In the genomic region with DNA sequence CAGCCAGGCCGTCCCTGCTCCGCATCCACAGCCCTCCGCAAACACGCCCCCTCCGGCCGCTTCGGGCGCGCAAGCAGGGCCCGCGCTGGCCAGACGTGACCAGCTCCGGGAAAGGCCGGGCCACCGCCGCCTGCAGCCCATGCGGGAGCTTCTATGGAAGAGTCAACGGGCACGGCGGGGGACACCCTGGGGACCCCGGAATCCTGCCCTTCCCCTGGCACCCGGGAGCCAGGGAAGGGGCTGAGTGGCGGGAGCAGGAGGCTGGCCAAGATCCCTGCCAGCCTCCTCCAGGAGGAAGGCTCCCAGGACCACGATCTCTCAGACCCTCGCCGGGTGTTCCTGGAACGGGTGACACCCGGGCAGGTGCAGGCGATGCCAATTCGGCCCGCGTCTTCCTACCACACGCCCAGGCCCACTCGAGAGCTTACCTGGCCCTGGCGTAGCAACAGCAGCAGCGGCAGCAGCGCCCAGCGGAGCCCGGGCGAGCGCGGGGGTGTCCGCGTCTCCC, we compare ENCODE assay signal across 8 mouse cellular contexts. TPM values are rescaled to one million over a fixed set of nuclear protein-coding genes. Genes with fewer than 3 reads are reported as not detected.
DNase-seq lines count a peak whose midpoint lies in the region; ATAC-seq and TF ChIP-seq lines count a peak whose summit lies in the region.

No protein-coding gene starts in this region.

- DNase-seq in left cerebral cortex, postnatal 25 days (ENCODE audit: low spot score in 2 of 2): peak; percentile 39 to 61
- no peak for DNase-seq in left cerebral cortex, adult 8-10 months (ENCODE audit: low spot score in 2 of 2)
- DNase-seq in cerebellum, adult 2 months: peak; percentile 78 to 84
- DNase-seq in midbrain, embryonic 14.5 days: peak; percentile 78
- DNase-seq in stomach, postnatal 0 days (ENCODE audit: low spot score): peak; percentile 77

- H3K4me3 ChIP-seq in cerebellum, adult 2 months (replicated peaks; ENCODE audit: insufficient read depth, low read depth, low read length): peak overlapping the region; percentile 75
- peak overlapping the region; percentile 90 for H3K4me3 ChIP-seq in forebrain, embryonic 16.5 days (replicated peaks; ENCODE audit: low read length)
- H3K4me3 ChIP-seq in hindbrain, embryonic 15.5 days: peak overlapping the region; percentile 71
- H3K4me3 ChIP-seq in limb, embryonic 15.5 days: peak overlapping the region; percentile 60
- H3K4me3 ChIP-seq in midbrain, embryonic 14.5 days (replicated peaks; ENCODE audit: low read depth, low read length): peak overlapping the region; percentile 90
- H3K4me3 ChIP-seq in stomach, postnatal 0 days (ENCODE audit: low read depth, low read length): peak overlapping the region; percentile 84

- no peaks in the 10 kb centered on the region for H3K27me3 ChIP-seq in cerebellum, adult 2 months (ENCODE audit: control insufficient read depth, insufficient read depth, low read length)
- no peaks in the 10 kb centered on the region for H3K27me3 ChIP-seq in forebrain, embryonic 16.5 days (replicated peaks; ENCODE audit: control insufficient read depth, insufficient read depth, low read length)
- H3K27me3 ChIP-seq in hindbrain, embryonic 15.5 days: no peaks in the 10 kb centered on the region
- 0 out of 2 replicates have a peak, but pooled peaks cover 16% of the 10 kb centered on the region for H3K27me3 ChIP-seq in limb, embryonic 15.5 days
- no peaks in the 10 kb centered on the region for H3K27me3 ChIP-seq in midbrain, embryonic 14.5 days (ENCODE audit: control insufficient read depth, insufficient read depth, low read length)
- H3K27me3 ChIP-seq in stomach, postnatal 0 days (ENCODE audit: control insufficient read depth, insufficient read depth, low read length): no peaks in the 10 kb centered on the region

- H3K4me2 ChIP-seq in forebrain, embryonic 16.5 days (ENCODE audit: low read length): peak overlapping the region; percentile 88
- H3K4me2 ChIP-seq in hindbrain, embryonic 15.5 days: peak overlapping the region; percentile 69
- peak overlapping the region; percentile 95 for H3K4me2 ChIP-seq in limb, embryonic 15.5 days
- peak overlapping the region; percentile 89 for H3K4me2 ChIP-seq in midbrain, embryonic 14.5 days (ENCODE audit: low read length)
- peak overlapping the region; percentile 99 for H3K4me2 ChIP-seq in stomach, postnatal 0 days (replicated peaks; ENCODE audit: low read depth)

- peak; percentile 61 for ATAC-seq in forebrain, embryonic 16.5 days
- ATAC-seq in hindbrain, embryonic 15.5 days (ENCODE audit: low FRiP score, low read depth): peak; percentile 63
- no peak for ATAC-seq in limb, embryonic 15.5 days (ENCODE audit: insufficient number of reproducible peaks, low FRiP score, low TSS enrichment, low read depth)
- peak; percentile 59 for ATAC-seq in midbrain, embryonic 14.5 days (ENCODE audit: low FRiP score, low TSS enrichment)
- ATAC-seq in stomach, postnatal 0 days (ENCODE audit: low FRiP score, low TSS enrichment): peak; percentile 55

- TF ChIP-seq CTCF in cerebellum, adult 2 months (IDR thresholded peaks at IDR 0.05; ENCODE audit: borderline replicate concordance, insufficient read depth, low read depth, low read length): 0 out of 2 replicates have a peak, but pooled peaks have one; percentile 0
- peak; percentile 63 for TF ChIP-seq CTCF in stomach, postnatal 0 days (IDR thresholded peaks at IDR 0.05; ENCODE audit: low read depth)

- WGBS in cerebellum, adult 2 months: under 1% methylated on average over 44 of the region's 44 CpGs
- under 1% methylated on average over 35 of the region's 44 CpGs for WGBS in forebrain, embryonic 16.5 days
- WGBS in hindbrain, embryonic 15.5 days: under 1% methylated on average over 43 of the region's 44 CpGs
- 0% methylated on average over 43 of the region's 44 CpGs for WGBS in limb, embryonic 15.5 days
- WGBS in midbrain, embryonic 14.5 days: under 1% methylated on average over 44 of the region's 44 CpGs
- WGBS in stomach, postnatal 0 days: under 1% methylated on average over 35 of the region's 44 CpGs

- no peaks in the 10 kb centered on the region for H3K9me3 ChIP-seq in forebrain, embryonic 16.5 days (ENCODE audit: control insufficient read depth, low read length)
- H3K9me3 ChIP-seq in hindbrain, embryonic 15.5 days: no peaks in the 10 kb centered on the region
- no peaks in the 10 kb centered on the region for H3K9me3 ChIP-seq in limb, embryonic 15.5 days
- no peaks in the 10 kb centered on the region for H3K9me3 ChIP-seq in midbrain, embryonic 14.5 days (ENCODE audit: control insufficient read depth, low read length)
- no peaks in the 10 kb centered on the region for H3K9me3 ChIP-seq in stomach, postnatal 0 days (ENCODE audit: control insufficient read depth, low read length)

- peak overlapping the region; percentile 91 for H3K9ac ChIP-seq in forebrain, embryonic 16.5 days (replicated peaks; ENCODE audit: low read depth, low read length)
- peak overlapping the region; percentile 83 for H3K9ac ChIP-seq in hindbrain, embryonic 15.5 days
- peak overlapping the region; percentile 64 for H3K9ac ChIP-seq in limb, embryonic 15.5 days
- H3K9ac ChIP-seq in midbrain, embryonic 14.5 days (replicated peaks; ENCODE audit: low read length): peak overlapping the region; percentile 93
- peak overlapping the region; percentile 81 for H3K9ac ChIP-seq in stomach, postnatal 0 days (ENCODE audit: low read length)

- H3K36me3 ChIP-seq in forebrain, embryonic 16.5 days (ENCODE audit: control insufficient read depth, insufficient read depth): no peaks in the 10 kb centered on the region
- H3K36me3 ChIP-seq in hindbrain, embryonic 15.5 days: no peaks in the 10 kb centered on the region
- no peaks in the 10 kb centered on the region for H3K36me3 ChIP-seq in limb, embryonic 15.5 days
- H3K36me3 ChIP-seq in midbrain, embryonic 14.5 days (ENCODE audit: control insufficient read depth, insufficient read depth, low read length): no peaks in the 10 kb centered on the region
- no peaks in the 10 kb centered on the region for H3K36me3 ChIP-seq in stomach, postnatal 0 days (ENCODE audit: control insufficient read depth, insufficient read depth, low read length)

- intact Hi-C loops in left cerebral cortex, postnatal 25 days (cut with DNase I): loop anchor here (2.0 kb wide), 3 partner anchors 35 to 105 kb away; no protein-coding TSS in a partner anchor

- peaks cover 9% of the 10 kb centered on the region for H3K4me1 ChIP-seq in cerebellum, adult 2 months (ENCODE audit: control insufficient read depth, insufficient read depth, low read length)
- peaks cover 5% of the 10 kb centered on the region; the same call in 1 of the 2 replicates for H3K4me1 ChIP-seq in forebrain, embryonic 16.5 days (replicated peaks; ENCODE audit: control insufficient read depth, insufficient read depth, low read length)
- peaks cover 24% of the 10 kb centered on the region for H3K4me1 ChIP-seq in hindbrain, embryonic 15.5 days (replicated peaks)
- peaks cover 18% of the 10 kb centered on the region for H3K4me1 ChIP-seq in limb, embryonic 15.5 days
- H3K4me1 ChIP-seq in midbrain, embryonic 14.5 days (ENCODE audit: control insufficient read depth, insufficient read depth, low read length): 0 out of 2 replicates have a peak, but pooled peaks cover 3% of the 10 kb centered on the region
- H3K4me1 ChIP-seq in stomach, postnatal 0 days (replicated peaks; ENCODE audit: control insufficient read depth, insufficient read depth): no peaks in the 10 kb centered on the region

- TF ChIP-seq EP300 in stomach, postnatal 0 days (optimal IDR thresholded peaks at IDR 0.05): no peak

- no peak for TF ChIP-seq POLR2A in cerebellum, adult 2 months (IDR thresholded peaks at IDR 0.05; ENCODE audit: borderline replicate concordance, insufficient read depth, low read length)

- H3K27ac ChIP-seq in cerebellum, adult 2 months (ENCODE audit: insufficient read depth, low read length): peak overlapping the region; percentile 97
- peak overlapping the region; percentile 80 for H3K27ac ChIP-seq in forebrain, embryonic 16.5 days (ENCODE audit: low read length)
- peak overlapping the region; percentile 89 for H3K27ac ChIP-seq in hindbrain, embryonic 15.5 days (replicated peaks)
- H3K27ac ChIP-seq in limb, embryonic 15.5 days: peak overlapping the region; percentile 73
- peak overlapping the region; percentile 93 for H3K27ac ChIP-seq in midbrain, embryonic 14.5 days (replicated peaks; ENCODE audit: low read depth, low read length)
- H3K27ac ChIP-seq in stomach, postnatal 0 days (replicated peaks): peak overlapping the region; percentile 91

RNA-seq across cellular contexts. Expression of gene Ptprj, which starts 0.7 kb away (rescaled TPM):
- total RNA-seq in left cerebral cortex, postnatal 25 days (2021): 100 to 1,000 TPM; 116 to 122 TPM
- 100 to 1,000 TPM in 1 of 4 experiments, 10 to 100 TPM in 3; 90.8 to 104 (median 95.0) TPM for total RNA-seq in left cerebral cortex, adult 8-10 months (2022)
- polyA plus RNA-seq in cerebellum, adult 2 months (2012; rRNA removed): 25.6 and 26.6 TPM in 2 replicates
- polyA plus RNA-seq in forebrain, embryonic 16.5 days (2015; fragmentation: Nextera tagmentation; extraction: Ambion mirVana): 3.9 and 4.6 TPM in 2 replicates
- polyA plus RNA-seq in hindbrain, embryonic 15.5 days (2015; fragmentation: Nextera tagmentation; extraction: Ambion mirVana): 5.7 and 6.8 TPM in 2 replicates
- polyA plus RNA-seq in limb, embryonic 15.5 days (2015; fragmentation: Nextera tagmentation; extraction: Ambion mirVana): 1.5 and 1.8 TPM in 2 replicates
- 7.1 and 7.2 TPM in 2 replicates for polyA plus RNA-seq in midbrain, embryonic 14.5 days (2014; fragmentation: Nextera tagmentation; extraction: Ambion mirVana)
- 2.1 and 2.2 TPM in 2 replicates for polyA plus RNA-seq in stomach, postnatal 0 days (2015; fragmentation: Nextera tagmentation; extraction: Ambion mirVana)

Comparison
In these comparisons a context has a peak if more than half of its experiments do, and no peak if none do; other contexts are left out.
1. DNase-seq: peak in left cerebral cortex, postnatal 25 days (2 of 2), cerebellum, adult 2 months (2 of 2), midbrain, embryonic 14.5 days (single experiment) and stomach, postnatal 0 days (single experiment); none in left cerebral cortex, adult 8-10 months (0 of 2).
2. Peak in every context shown above with its lines, with median percentiles within 50 percentile points of each other: H3K27ac ChIP-seq, H3K4me3 ChIP-seq, H3K4me2 ChIP-seq and H3K9ac ChIP-seq.